Mouse (Mus musculus) heart, embryonic 11.5 days (tissue): ENCODE measurements around the gene Zbp1. TPM values are rescaled to one million over a fixed set of nuclear protein-coding genes. Genes with fewer than 3 reads are reported as not detected.
A peak's percentile ranks its signal among the peaks of the same experiment; 100 is the strongest.

Experiments used
- ATAC-seq: fragments of 200-750 bp; cut with Nextera tagmentation; replicated peaks from 2 replicates; pipeline ENCODE4 v1.8.0; 2017; ENCODE audit warnings: moderate library complexity; ENCODE audit not compliant: insufficient number of reproducible peaks, low FRiP score, low TSS enrichment
- H3K27ac ChIP-seq: fragments of 300-500 bp; sonication (generic); 2 replicates; pipeline ENCODE4 v1.5.1; 2014; ENCODE audit warnings: mild to moderate bottlenecking, low read depth, low read length
- H3K27me3 ChIP-seq: fragments of 300-500 bp; sonication (generic); 2 replicates; pipeline ENCODE4 v1.6.1; 2014; ENCODE audit warnings: mild to moderate bottlenecking, low read length, mixed read lengths; ENCODE audit not compliant: control insufficient read depth, insufficient read depth
- H3K36me3 ChIP-seq: fragments of 300-500 bp; sonication (generic); 2 replicates; pipeline ENCODE4 v1.6.1; 2014; ENCODE audit warnings: mild to moderate bottlenecking, low read length, moderate library complexity, mixed read lengths; ENCODE audit not compliant: control insufficient read depth, insufficient read depth
- H3K4me1 ChIP-seq: fragments of 300-500 bp; sonication (generic); 2 replicates; pipeline ENCODE4 v1.6.1; 2014; ENCODE audit warnings: low read length; ENCODE audit not compliant: control insufficient read depth, insufficient read depth
- H3K4me2 ChIP-seq: fragments of 300-500 bp; sonication (generic); 2 replicates; pipeline ENCODE4 v1.6.1; 2014; ENCODE audit warnings: mild to moderate bottlenecking, moderate library complexity
- H3K4me3 ChIP-seq: fragments of 300-500 bp; sonication (generic); 2 replicates; pipeline ENCODE4 v1.5.1; 2014; ENCODE audit warnings: low read depth, low read length
- H3K9ac ChIP-seq: fragments of 300-500 bp; sonication (generic); 2 replicates; pipeline ENCODE4 v1.6.1; 2014; ENCODE audit warnings: mild to moderate bottlenecking, low read depth, low read length, moderate library complexity
- H3K9me3 ChIP-seq: fragments of 300-500 bp; sonication (generic); replicated peaks from 2 replicates; pipeline ENCODE4 v1.6.1; 2016; ENCODE audit warnings: low read length; ENCODE audit not compliant: control insufficient read depth
- WGBS: fragments of 180-500 bp; shearing (Covaris S2); extraction: QIAGEN DNeasy Blood & Tissue Kit; methylation state at CpG from one replicate; pipeline ENCODE4 v1.1.7; 2014; ENCODE audit not compliant: insufficient replicate concordance; 5-methylcytosine and 5-hydroxymethylcytosine counted together
- polyA plus RNA-seq: library from polyadenylated mRNA; unstranded; fragments of >200 nt; fragmentation: Nextera tagmentation; extraction: Ambion mirVana; gene quantifications from 2 replicates; pipeline ENCODE4 v1.2.1, GENCODE M21; 2014

Zbp1 gene
- polyA plus RNA-seq, 1 experiment from 2014 or later = not detected

DNA sequence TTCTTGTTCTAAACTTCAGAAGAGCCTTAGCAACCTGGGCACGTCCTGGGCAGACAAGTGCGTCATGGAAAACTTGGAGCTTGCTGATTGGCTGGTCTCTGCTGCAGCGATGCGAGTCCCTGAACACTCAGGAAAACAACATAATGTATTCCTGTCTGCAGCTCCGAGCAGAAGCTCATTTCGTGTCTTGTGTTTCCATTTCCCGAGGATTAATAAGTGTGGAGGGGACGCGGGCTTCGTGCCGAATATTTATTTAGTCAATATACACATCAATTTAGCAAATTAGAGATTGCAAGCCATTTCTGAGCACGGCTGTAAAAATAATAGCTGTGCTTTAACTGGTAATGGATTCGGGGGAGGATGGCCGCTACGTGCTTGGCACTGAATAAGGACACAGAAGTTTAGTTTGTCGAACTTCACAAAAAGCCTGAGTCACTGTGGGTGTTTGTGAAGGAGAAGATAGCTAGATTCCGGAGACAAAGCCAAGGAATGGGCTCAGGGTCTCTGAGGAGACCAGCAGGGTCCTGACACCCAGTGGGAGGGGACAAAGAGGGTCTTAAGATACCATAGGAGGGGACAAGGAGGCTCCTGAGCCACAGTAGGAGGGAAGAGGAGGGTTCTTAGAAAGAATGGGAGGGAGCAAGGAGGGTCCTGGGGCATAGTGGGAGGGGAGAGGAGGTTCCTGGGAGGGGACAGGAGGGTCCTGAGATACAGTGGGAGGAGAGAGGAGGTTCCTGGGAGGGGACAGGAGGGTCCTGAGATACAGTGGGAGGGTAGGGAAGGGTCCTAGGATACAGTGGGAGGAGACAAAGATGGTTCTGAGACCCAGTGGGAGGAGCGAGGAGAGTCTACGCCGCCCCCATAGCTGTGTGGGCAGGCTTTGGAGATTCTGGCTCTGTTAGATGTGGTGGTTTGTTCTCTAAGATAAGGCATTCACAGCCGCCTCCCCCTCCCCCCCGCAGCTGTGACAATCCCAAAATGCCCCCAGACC, 44.9 kb downstream of the Zbp1 start:
- Histone ChIP-seq H3K27me3 (peaks cover 6% of the 10 kb centered on the region; the same call in 1 of the 2 replicates), H3K4me1 (peaks cover 17% of the 10 kb centered on the region), H3K9me3 (no peaks in the 10 kb centered on the region; the same call in 1 of the 2 replicates), H3K4me2 (peak overlapping the region; percentile 75), H3K36me3 (no peaks in the 10 kb centered on the region), H3K4me3 (peak overlapping the region; percentile 34), H3K9ac (peak overlapping the region; percentile 70), H3K27ac (peak overlapping the region; percentile 87)
- peak; percentile 72 for ATAC-seq
- 4% methylated on average over 22 of the region's 22 CpGs for WGBS

DNA sequence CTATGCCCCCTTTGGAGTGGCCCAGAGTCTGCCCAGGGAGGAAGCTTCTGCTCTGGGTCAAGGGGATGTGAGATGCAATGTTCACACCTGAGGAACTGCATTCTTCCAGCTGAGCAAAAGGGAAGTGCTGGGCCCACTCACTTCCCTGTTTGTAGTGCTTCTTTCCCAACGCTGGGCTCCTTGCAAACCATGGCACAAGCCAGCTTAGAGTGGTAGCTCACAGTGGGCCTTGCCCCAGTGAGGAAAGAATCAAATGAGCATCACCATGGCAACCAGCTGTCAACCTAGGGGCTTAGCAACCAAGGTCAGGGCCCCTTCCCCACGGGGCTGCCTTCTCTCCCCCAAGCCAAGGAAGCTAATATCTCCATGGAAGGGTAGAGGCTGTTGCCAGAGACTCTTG, 45.7 kb downstream of the Zbp1 start:
- 36% methylated on average over 2 of the region's 2 CpGs for WGBS
- H3K36me3 ChIP-seq = no peaks in the 10 kb centered on the region
- ATAC-seq = no peak
- peak overlapping the region; percentile 70; the same call in 1 of the 2 replicates for H3K9ac ChIP-seq
- no peaks in the 10 kb centered on the region; the same call in 1 of the 2 replicates for H3K9me3 ChIP-seq
- peaks cover 6% of the 10 kb centered on the region; the same call in 1 of the 2 replicates for H3K27me3 ChIP-seq
- peak overlapping the region; percentile 75 for H3K4me2 ChIP-seq
- H3K4me1 ChIP-seq = peaks cover 17% of the 10 kb centered on the region
- peak overlapping the region; percentile 87 for H3K27ac ChIP-seq
- no peak overlapping the region for H3K4me3 ChIP-seq

DNA sequence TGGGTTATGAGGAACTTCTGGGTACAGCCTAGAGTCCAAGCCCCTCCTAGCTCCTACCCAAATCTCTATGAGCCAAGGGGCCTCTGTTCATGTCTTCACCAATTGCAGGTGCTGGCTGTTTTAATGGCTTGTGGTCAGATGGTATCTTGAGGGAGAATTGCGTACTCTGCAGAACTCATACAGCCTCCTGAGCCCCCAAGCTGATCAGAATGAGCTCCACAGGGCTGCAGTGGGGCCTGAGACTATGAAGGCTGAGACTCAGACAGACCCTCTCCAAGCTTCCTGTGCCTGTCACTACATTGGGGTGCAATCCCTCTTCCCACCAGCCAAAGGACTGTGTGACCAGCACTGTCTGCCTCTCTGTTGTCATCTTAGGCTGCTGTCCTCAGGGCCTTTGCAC, 46.3 kb downstream of the Zbp1 start:
- ATAC-seq = no peak
- peaks cover 17% of the 10 kb centered on the region for H3K4me1 ChIP-seq
- H3K36me3 ChIP-seq = no peaks in the 10 kb centered on the region
- no peak overlapping the region for H3K9ac ChIP-seq
- no peak overlapping the region for H3K27ac ChIP-seq
- no peak overlapping the region for H3K4me3 ChIP-seq
- no peaks in the 10 kb centered on the region; the same call in 1 of the 2 replicates for H3K9me3 ChIP-seq
- 90% methylated on average over 1 of the region's 1 CpGs for WGBS
- H3K27me3 ChIP-seq = peaks cover 6% of the 10 kb centered on the region; the same call in 1 of the 2 replicates
- no peak overlapping the region for H3K4me2 ChIP-seq

DNA sequence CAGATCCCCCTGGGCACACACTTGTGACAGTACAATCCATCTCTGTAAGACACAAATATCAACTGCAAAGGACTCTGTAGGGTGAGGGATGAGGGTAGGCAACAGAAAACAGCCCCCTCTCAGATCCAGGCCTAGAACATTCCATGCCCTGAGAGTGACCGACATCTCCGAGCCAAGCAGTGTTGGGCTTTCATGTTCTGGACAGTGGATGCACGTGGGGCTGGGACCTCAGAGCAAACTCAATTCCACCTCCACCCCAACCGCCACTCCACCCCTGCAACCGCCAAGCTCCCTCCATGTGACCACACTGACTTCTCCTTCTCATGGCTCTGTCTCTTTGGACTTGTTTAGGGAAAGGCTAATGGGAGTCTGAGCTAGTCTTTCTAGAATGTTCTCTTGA, 46.8 kb downstream of the Zbp1 start:
- peaks cover 17% of the 10 kb centered on the region for H3K4me1 ChIP-seq
- peak overlapping the region; percentile 57 for H3K4me2 ChIP-seq
- no peak overlapping the region for H3K27ac ChIP-seq
- no peak overlapping the region for H3K4me3 ChIP-seq
- peaks cover 6% of the 10 kb centered on the region; the same call in 1 of the 2 replicates for H3K27me3 ChIP-seq
- ATAC-seq = no peak
- H3K9me3 ChIP-seq = no peaks in the 10 kb centered on the region; the same call in 1 of the 2 replicates
- H3K9ac ChIP-seq = no peak overlapping the region
- 78% methylated on average over 5 of the region's 5 CpGs for WGBS
- H3K36me3 ChIP-seq = no peaks in the 10 kb centered on the region

DNA sequence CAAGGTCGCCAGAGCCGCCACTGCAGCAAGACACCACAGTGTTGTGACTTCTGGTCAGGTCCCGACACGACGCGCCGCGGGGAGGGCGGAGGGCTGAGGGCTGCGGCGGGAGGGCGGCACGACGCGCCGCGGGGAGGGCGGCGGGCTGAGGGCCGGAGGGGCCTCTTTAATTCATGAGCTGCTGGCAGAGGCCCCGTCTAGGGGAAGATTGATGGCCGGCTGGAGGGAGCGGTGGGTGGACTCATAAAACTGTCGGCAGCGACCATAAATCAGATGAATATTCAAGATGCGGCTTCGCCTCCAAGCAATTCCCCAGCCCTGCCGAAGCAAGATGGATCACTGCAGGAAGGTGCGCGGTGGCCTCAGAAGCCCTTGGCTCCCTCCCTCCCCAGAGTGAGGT, 47.3 kb downstream of the Zbp1 start:
- H3K9ac ChIP-seq = peak overlapping the region; percentile 52
- H3K27me3 ChIP-seq = peaks cover 6% of the 10 kb centered on the region; the same call in 1 of the 2 replicates
- H3K36me3 ChIP-seq = no peaks in the 10 kb centered on the region
- 4% methylated on average over 30 of the region's 30 CpGs for WGBS
- H3K27ac ChIP-seq = no peak overlapping the region
- no peak; the same call in 1 of the 2 replicates for ATAC-seq
- H3K4me1 ChIP-seq = peaks cover 17% of the 10 kb centered on the region
- H3K4me3 ChIP-seq = peak overlapping the region; percentile 16; the same call in 1 of the 2 replicates
- H3K4me2 ChIP-seq = peak overlapping the region; percentile 57
- H3K9me3 ChIP-seq = no peaks in the 10 kb centered on the region; the same call in 1 of the 2 replicates

DNA sequence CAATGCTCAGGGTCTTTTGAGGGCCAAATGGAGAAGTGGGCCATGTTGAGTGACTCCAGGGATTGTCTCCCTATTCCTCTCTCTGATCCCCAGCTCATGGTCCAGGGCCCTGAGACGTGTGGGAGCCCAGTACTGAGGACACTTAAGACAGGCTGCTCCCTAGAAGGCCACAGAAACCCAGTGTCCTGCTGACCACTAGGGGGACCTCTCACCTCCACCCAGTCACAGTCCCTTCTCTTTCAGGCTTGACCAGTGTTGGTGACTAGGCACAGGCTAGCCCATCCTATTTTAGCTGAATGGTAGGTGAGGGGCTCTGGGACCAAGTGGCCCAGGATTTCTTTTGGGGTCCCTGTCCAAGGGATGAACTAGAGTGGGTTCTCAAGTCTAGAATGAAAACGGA, 48.0 kb downstream of the Zbp1 start:
- ATAC-seq = no peak
- H3K4me3 ChIP-seq = no peak overlapping the region
- no peaks in the 10 kb centered on the region; the same call in 1 of the 2 replicates for H3K9me3 ChIP-seq
- peaks cover 17% of the 10 kb centered on the region for H3K4me1 ChIP-seq
- no peak overlapping the region for H3K4me2 ChIP-seq
- peaks cover 6% of the 10 kb centered on the region; the same call in 1 of the 2 replicates for H3K27me3 ChIP-seq
- WGBS = 51% methylated on average over 2 of the region's 2 CpGs
- no peaks in the 10 kb centered on the region for H3K36me3 ChIP-seq
- H3K27ac ChIP-seq = no peak overlapping the region
- no peak overlapping the region for H3K9ac ChIP-seq

DNA sequence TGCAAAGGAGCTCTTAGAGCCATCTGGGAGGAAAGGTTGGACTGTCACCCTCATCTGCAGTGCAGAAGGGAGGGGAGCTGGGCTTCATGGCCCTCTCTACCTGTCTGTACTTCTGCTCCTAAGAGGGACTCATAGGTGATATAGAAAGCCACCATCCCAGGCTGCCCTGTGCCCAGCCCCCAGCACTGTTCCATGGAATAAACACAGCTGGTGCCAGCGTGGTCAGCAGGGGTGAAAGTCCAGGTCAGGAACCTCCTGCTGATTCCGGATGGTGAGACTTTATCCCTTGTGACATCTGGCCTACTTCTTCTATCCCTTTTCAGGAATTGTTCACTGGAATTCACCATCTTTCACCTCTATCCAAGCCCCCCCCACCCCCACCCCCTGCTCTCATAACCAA, 48.6 kb downstream of the Zbp1 start:
- WGBS = 64% methylated on average over 2 of the region's 2 CpGs
- Histone ChIP-seq H3K4me1 (peaks cover 17% of the 10 kb centered on the region), H3K27me3 (peaks cover 6% of the 10 kb centered on the region; the same call in 1 of the 2 replicates), H3K4me2 (no peak overlapping the region), H3K27ac (no peak overlapping the region), H3K36me3 (no peaks in the 10 kb centered on the region), H3K9ac (no peak overlapping the region), H3K4me3 (no peak overlapping the region), H3K9me3 (no peaks in the 10 kb centered on the region)
- ATAC-seq = no peak

DNA sequence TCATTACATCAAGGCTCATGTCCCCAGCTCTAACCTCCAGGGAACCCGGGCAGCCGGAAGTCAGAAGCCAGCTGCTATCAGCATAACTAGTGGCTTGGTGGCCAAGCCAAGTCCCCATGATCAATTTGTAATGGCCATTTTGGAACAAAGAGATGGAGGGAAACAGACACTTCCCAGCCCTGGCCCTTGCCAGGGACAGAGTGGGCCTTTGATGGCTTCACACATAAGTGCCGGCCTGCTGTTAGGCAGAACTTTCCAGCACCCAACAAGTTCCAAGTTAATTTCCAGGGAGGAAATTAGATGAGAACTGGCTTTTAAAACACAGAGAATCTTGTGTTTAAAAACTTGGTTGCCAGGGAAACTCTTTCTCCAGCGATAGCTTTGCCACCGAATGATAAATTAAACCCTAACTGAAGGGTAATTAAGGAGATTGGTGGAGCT, 50.3 kb downstream of the Zbp1 start:
- Histone ChIP-seq H3K27ac (no peak overlapping the region), H3K27me3 (peaks cover 6% of the 10 kb centered on the region; the same call in 1 of the 2 replicates), H3K4me2 (no peak overlapping the region), H3K9ac (no peak overlapping the region), H3K36me3 (no peaks in the 10 kb centered on the region), H3K4me3 (no peak overlapping the region), H3K9me3 (no peaks in the 10 kb centered on the region), H3K4me1 (peaks cover 7% of the 10 kb centered on the region)
- WGBS = 64% methylated on average over 5 of the region's 5 CpGs
- no peak for ATAC-seq
